Mouse (Mus musculus) heart, embryonic 14.5 days (tissue): ENCODE results near the gene Sh3bp5. TPM values are rescaled to one million over a fixed set of nuclear protein-coding genes. Genes with fewer than 3 reads are reported as not detected.

ENCODE experiments used
- ATAC-seq: fragments of 200-750 bp; cut with Nextera tagmentation; 2 replicates; pipeline ENCODE4 v1.8.0; 2017; ENCODE audit warnings: low read depth, moderate TSS enrichment; ENCODE audit not compliant: insufficient number of reproducible peaks, insufficient read depth, low FRiP score
- H3K27ac ChIP-seq, 2 experiments: fragments of 200-500 bp in 1 of 2; fragments of 300-500 bp in 1 of 2; sonication (generic) in 1 of 2; replicated peaks in 1 of 2; 2 replicates each; pipeline ENCODE4 v1.5.1; 2012 to 2014; ENCODE audit warnings: low read depth in 2 of 2, low read length in 2 of 2, control low read depth in 1 of 2, mild to moderate bottlenecking in 1 of 2, mixed read lengths in 1 of 2; ENCODE audit not compliant: control insufficient read depth in 1 of 2, insufficient read depth in 1 of 2
- H3K27me3 ChIP-seq: fragments of 300-500 bp; sonication (generic); 2 replicates; pipeline ENCODE4 v1.6.1; 2014; ENCODE audit warnings: mild to moderate bottlenecking, low read length, control low read depth; ENCODE audit not compliant: control insufficient read depth, insufficient read depth
- H3K36me3 ChIP-seq: fragments of 300-500 bp; sonication (generic); 2 replicates; pipeline ENCODE4 v1.6.1; 2014; ENCODE audit warnings: mild to moderate bottlenecking, control low read depth, low read length, mixed read lengths; ENCODE audit not compliant: control insufficient read depth, insufficient read depth
- H3K4me1 ChIP-seq, 2 experiments: fragments of 200-500 bp in 1 of 2; fragments of 300-500 bp in 1 of 2; sonication (generic) in 1 of 2; 2 replicates each; pipeline ENCODE4 v1.6.1; 2012 to 2014; ENCODE audit warnings: low read length in 2 of 2, control low read depth in 1 of 2, mixed read lengths in 1 of 2; ENCODE audit not compliant: control insufficient read depth in 2 of 2, insufficient read depth in 2 of 2
- H3K4me2 ChIP-seq: fragments of 300-500 bp; sonication (generic); 2 replicates; pipeline ENCODE4 v1.6.1; 2014; ENCODE audit warnings: mild to moderate bottlenecking, low read length
- H3K4me3 ChIP-seq, 2 experiments: fragments of 200-500 bp in 1 of 2; fragments of 300-500 bp in 1 of 2; sonication (generic) in 1 of 2; 2 replicates each; pipeline ENCODE4 v1.5.1; 2012 to 2014; ENCODE audit warnings: low read length in 2 of 2, mild to moderate bottlenecking in 2 of 2, control low read depth in 1 of 2, low read depth in 1 of 2, moderate library complexity in 1 of 2; ENCODE audit not compliant: control insufficient read depth in 1 of 2, insufficient read depth in 1 of 2
- H3K9ac ChIP-seq: fragments of 300-500 bp; sonication (generic); 2 replicates; pipeline ENCODE4 v1.6.1; 2014; ENCODE audit warnings: mild to moderate bottlenecking, low read length
- H3K9me3 ChIP-seq: fragments of 300-500 bp; sonication (generic); 2 replicates; pipeline ENCODE4 v1.6.1; 2016; ENCODE audit warnings: low read length, control low read depth; ENCODE audit not compliant: control insufficient read depth
- WGBS: fragments of 180-500 bp; shearing (Covaris S2); extraction: QIAGEN DNeasy Blood & Tissue Kit; methylation state at CpG from one replicate; pipeline ENCODE4 v1.1.7; 2014; 5-methylcytosine and 5-hydroxymethylcytosine counted together
- polyA plus RNA-seq: library from polyadenylated mRNA; unstranded; fragments of >200 nt; fragmentation: Nextera tagmentation; extraction: Ambion mirVana; gene quantifications from 2 replicates; pipeline ENCODE4 v1.2.1, GENCODE M21; 2014

Gene Sh3bp5
- polyA plus RNA-seq, 1 experiment from 2014 or later: 13.5 TPM

- H3K4me2 ChIP-seq: no peak overlapping the region
- H3K27me3 ChIP-seq: no peaks in the 10 kb centered on the region
- H3K4me1 ChIP-seq: no peaks in the 10 kb centered on the region
- 74% methylated on average over 3 of the region's 3 CpGs for WGBS
- no peak overlapping the region for H3K9ac ChIP-seq
- no peak for ATAC-seq
- no peaks in the 10 kb centered on the region for H3K36me3 ChIP-seq
- H3K9me3 ChIP-seq: no peaks in the 10 kb centered on the region
- no peak overlapping the region for H3K27ac ChIP-seq
- no peak overlapping the region for H3K4me3 ChIP-seq
These were observed 118.1 kb downstream of the Sh3bp5 start for GRCm38 (mm10) chr14:31317754-31318153.

DNA sequence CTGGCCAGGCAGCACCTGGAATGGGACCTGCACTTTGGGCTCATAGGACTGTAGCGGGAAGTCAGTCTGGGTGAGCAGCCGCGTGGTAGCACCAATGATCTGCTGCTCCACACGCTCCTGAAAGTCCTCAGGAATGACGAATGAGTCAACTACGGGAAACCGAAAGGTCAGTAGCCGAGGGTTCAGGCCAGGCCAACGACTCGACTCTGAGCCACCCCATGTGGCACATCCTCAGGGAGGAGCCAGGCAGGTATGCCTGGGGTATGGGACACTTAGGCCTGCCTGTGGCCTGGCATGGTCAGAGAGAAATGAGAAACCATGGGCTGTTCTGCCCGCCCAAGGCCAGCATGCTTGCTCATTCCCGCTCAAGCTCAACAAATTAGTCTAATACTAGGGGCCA lies 119.3 kb downstream of the Sh3bp5 start:
- no peak overlapping the region for H3K9ac ChIP-seq
- no peaks in the 10 kb centered on the region for H3K9me3 ChIP-seq
- H3K27me3 ChIP-seq: no peaks in the 10 kb centered on the region
- no peaks in the 10 kb centered on the region for H3K36me3 ChIP-seq
- H3K27ac ChIP-seq: no peak overlapping the region
- H3K4me1 ChIP-seq: no peaks in the 10 kb centered on the region
- no peak overlapping the region for H3K4me3 ChIP-seq
- no peak overlapping the region for H3K4me2 ChIP-seq
- ATAC-seq: no peak
- 86% methylated on average over 12 of the region's 12 CpGs for WGBS

- Histone ChIP-seq H3K36me3 (no peaks in the 10 kb centered on the region), H3K4me2 (no peak overlapping the region), H3K27me3 (no peaks in the 10 kb centered on the region), H3K9ac (no peak overlapping the region), H3K27ac (no peak overlapping the region), H3K4me1 (no peaks in the 10 kb centered on the region), H3K9me3 (no peaks in the 10 kb centered on the region), H3K4me3 (no peak overlapping the region)
- 63% methylated on average over 3 of the region's 3 CpGs for WGBS
- ATAC-seq: no peak
These were observed 122.7 kb downstream of the Sh3bp5 start for GRCm38 (mm10) chr14:31313192-31313591.

Other genes starting within 250 kb of the Sh3bp5 start
- 5,119 and 5,195 TPM in 2 replicates for gene Tnnc1, start 227.8 kb downstream of the Sh3bp5 start, polyA plus RNA-seq
- gene Nisch, start 219.1 kb downstream of the Sh3bp5 start, polyA plus RNA-seq: 308 and 317 TPM in 2 replicates
- 0.23 and 0.26 TPM in 2 replicates for gene Sema3g, start 218.2 kb downstream of the Sh3bp5 start, polyA plus RNA-seq
- gene Phf7, start 184.8 kb downstream of the Sh3bp5 start, polyA plus RNA-seq: 9.4 and 9.6 TPM in 2 replicates
- 47.6 TPM in 2 replicates for gene Bap1, start 184.6 kb downstream of the Sh3bp5 start, polyA plus RNA-seq
- 0.86 and 0.93 TPM in 2 replicates for gene Dnah1, start 112.2 kb downstream of the Sh3bp5 start, polyA plus RNA-seq
- 44.9 and 45.9 TPM in 2 replicates for gene Capn7, start 99.4 kb downstream of the Sh3bp5 start, polyA plus RNA-seq
- gene Eaf1, start 58.3 kb upstream of the Sh3bp5 start, polyA plus RNA-seq: 13.1 and 13.2 TPM in 2 replicates
- gene Mettl6, start 59.0 kb upstream of the Sh3bp5 start, polyA plus RNA-seq: 36.6 and 40.7 TPM in 2 replicates
- gene Colq, start 155.3 kb upstream of the Sh3bp5 start, polyA plus RNA-seq: 8.5 and 8.9 TPM in 2 replicates
- gene Gm49387, start 204.8 kb upstream of the Sh3bp5 start, polyA plus RNA-seq: 1.2 and 1.8 TPM in 2 replicates
- gene Btd, start 204.9 kb upstream of the Sh3bp5 start, polyA plus RNA-seq: 20.6 and 22.3 TPM in 2 replicates
- gene Hacl1, start 205.2 kb upstream of the Sh3bp5 start, polyA plus RNA-seq: 12.1 and 14.3 TPM in 2 replicates